Mouse (Mus musculus) CD4-positive, CD25-positive, alpha-beta regulatory T cell, adult 4 months (primary cell): ENCODE results near the gene Cadm3. TPM values are rescaled to one million over a fixed set of nuclear protein-coding genes. Genes with fewer than 3 reads are reported as not detected.
"Not testable (repeated sequence)": the region's sequence is repeated elsewhere in the genome, so short reads cannot be mapped to it uniquely, and the experiment has no call there.

ENCODE experiments used
- ATAC-seq: one replicate; pipeline ENCODE4 v1.8.0; 2017
- polyA plus RNA-seq, 2 experiments: library from polyadenylated mRNA; unstranded; fragments of 100-300 nt; shearing (Covaris generic); gene quantifications; one replicate each; pipeline ENCODE4 v1.2.1; 2017

Cadm3 gene
- polyA plus RNA-seq, 2 experiments from 2014 or later = not detected

- no peak for ATAC-seq
Observed at GRCm38 (mm10) chr1:173321593-173322248, 45.8 kb downstream of the Cadm3 start.

- ATAC-seq = no peak
Observed at GRCm38 (mm10) chr1:173317925-173318477, 49.5 kb downstream of the Cadm3 start.

GRCm38 (mm10) chr1:173315725-173316124 is 51.8 kb downstream of the Cadm3 start:
- no peak for ATAC-seq

GRCm38 (mm10) chr1:173313535-173314050 is 53.9 kb downstream of the Cadm3 start:
- not testable (repeated sequence) for ATAC-seq

GRCm38 (mm10) chr1:173302795-173303194 is 64.7 kb downstream of the Cadm3 start:
- not testable (repeated sequence) for ATAC-seq

Other genes with a start within 250 kb of the Cadm3 start
- not detected for gene Olfr1408, start 230.3 kb downstream of the Cadm3 start, polyA plus RNA-seq
- gene Olfr1406, start 177.1 kb downstream of the Cadm3 start, polyA plus RNA-seq = not detected
- not detected for gene Olfr218, start 169.9 kb downstream of the Cadm3 start, polyA plus RNA-seq
- not detected for gene Olfr1404, start 155.3 kb downstream of the Cadm3 start, polyA plus RNA-seq
- gene Fcer1a, start 140.5 kb downstream of the Cadm3 start, polyA plus RNA-seq = not detected
- gene Olfr418, start 101.7 kb downstream of the Cadm3 start, polyA plus RNA-seq = not detected
- not detected for gene Mptx2, start 89.9 kb downstream of the Cadm3 start, polyA plus RNA-seq
- gene Ackr1, start 33.9 kb downstream of the Cadm3 start, polyA plus RNA-seq = not detected
- gene Aim2, start 16.8 kb downstream of the Cadm3 start, polyA plus RNA-seq = 10 to 100 TPM; 44.7 to 78.2 TPM
- 100 to 1,000 TPM in 1 of 2 experiments, 10 to 100 TPM in 1; 79.8 to 100 TPM for gene Ifi206, start 123.3 kb upstream of the Cadm3 start, polyA plus RNA-seq
- 10 to 100 TPM; 35.1 to 36.6 TPM for gene Ifi214, start 168.3 kb upstream of the Cadm3 start, polyA plus RNA-seq
- 100 to 1,000 TPM in 1 of 2 experiments, 10 to 100 TPM in 1; 96.5 to 102 TPM for gene Ifi213, start 231.6 kb upstream of the Cadm3 start, polyA plus RNA-seq